Mouse (Mus musculus): Measurements from ENCODE around the gene Olfr575. TPM values are rescaled to one million over a fixed set of nuclear protein-coding genes. Genes with fewer than 3 reads are reported as not detected.

Olfr575 gene
- polyA plus RNA-seq (2015; fragmentation: Nextera tagmentation; extraction: Ambion mirVana) = not detected in 2 replicates

GRCm38 (mm10) chr7:102958593-102958992, at the start of gene Olfr575:
Gene Olfr575 (minus strand): TSS chr7:102958775.
- no peaks in the 10 kb centered on the region for H3K9me3 ChIP-seq
- WGBS = 60% methylated on average over 1 of the region's 1 CpGs
- no peak within 1 kb of the TSS for H3K4me3 ChIP-seq
- H3K4me2 ChIP-seq = no peak within 1 kb of the TSS
- H3K27me3 ChIP-seq = no peaks in the 10 kb centered on the region
- no peaks in the 10 kb centered on the region for H3K36me3 ChIP-seq
- no peak within 1 kb of the TSS for H3K9ac ChIP-seq
- no peaks in the 10 kb centered on the region for H3K4me1 ChIP-seq
- ATAC-seq (ENCODE audit: insufficient number of reproducible peaks, low FRiP score, low TSS enrichment, low read depth) = no peak
- H3K27ac ChIP-seq = no peak within 1 kb of the TSS

- Histone ChIP-seq H3K36me3 (no peaks in the 10 kb centered on the region), H3K27me3 (no peaks in the 10 kb centered on the region), H3K4me2 (no peak within 1 kb of the TSS), H3K4me3 (no peak within 1 kb of the TSS), H3K4me1 (no peaks in the 10 kb centered on the region), H3K9me3 (no peaks in the 10 kb centered on the region), H3K27ac (no peak within 1 kb of the TSS), H3K9ac (no peak within 1 kb of the TSS)
- no peak for ATAC-seq (ENCODE audit: insufficient number of reproducible peaks, low FRiP score, low TSS enrichment, low read depth)
- 64% methylated on average over 3 of the region's 3 CpGs for WGBS
Measured at GRCm38 (mm10) chr7:102989224-102989623, 30.6 kb upstream of the Olfr575 start, which contains the start of gene Olfr578. Gene Olfr578 (minus strand): TSS chr7:102989324.

GRCm38 (mm10) chr7:102975843-102976242, 17.3 kb upstream of the Olfr575 start, which contains the start of gene Olfr577:
Gene Olfr577 (minus strand): TSS chr7:102975943.
- Histone ChIP-seq H3K4me1 (no peaks in the 10 kb centered on the region), H3K27ac (no peak within 1 kb of the TSS), H3K4me3 (no peak within 1 kb of the TSS), H3K4me2 (no peak within 1 kb of the TSS), H3K36me3 (no peaks in the 10 kb centered on the region), H3K9ac (no peak within 1 kb of the TSS), H3K27me3 (no peaks in the 10 kb centered on the region), H3K9me3 (no peaks in the 10 kb centered on the region)
- no peak for ATAC-seq (ENCODE audit: insufficient number of reproducible peaks, low FRiP score, low TSS enrichment, low read depth)
- 77% methylated on average over 2 of the region's 2 CpGs for WGBS

GRCm38 (mm10) chr7:102974399-102974798, 15.8 kb upstream of the Olfr575 start:
- Histone ChIP-seq H3K27ac (no peak overlapping the region), H3K9me3 (no peaks in the 10 kb centered on the region), H3K4me2 (no peak overlapping the region), H3K4me1 (no peaks in the 10 kb centered on the region), H3K9ac (no peak overlapping the region), H3K4me3 (no peak overlapping the region), H3K36me3 (no peaks in the 10 kb centered on the region), H3K27me3 (no peaks in the 10 kb centered on the region)
- WGBS = 46% methylated on average over 1 of the region's 1 CpGs
- no peak for ATAC-seq (ENCODE audit: insufficient number of reproducible peaks, low FRiP score, low TSS enrichment, low read depth)

GRCm38 (mm10) chr7:102962360-102962759, 3.8 kb upstream of the Olfr575 start, which contains the start of gene Olfr576:
Gene Olfr576 (plus strand): TSS chr7:102962660.
- Histone ChIP-seq H3K9ac (no peak within 1 kb of the TSS), H3K4me3 (no peak within 1 kb of the TSS), H3K27me3 (no peaks in the 10 kb centered on the region), H3K4me1 (no peaks in the 10 kb centered on the region), H3K36me3 (no peaks in the 10 kb centered on the region), H3K27ac (no peak within 1 kb of the TSS), H3K4me2 (no peak within 1 kb of the TSS), H3K9me3 (no peaks in the 10 kb centered on the region)
- ATAC-seq (ENCODE audit: insufficient number of reproducible peaks, low FRiP score, low TSS enrichment, low read depth) = no peak
- 49% methylated on average over 2 of the region's 2 CpGs for whole genome bisulfite sequencing

- no peaks in the 10 kb centered on the region for H3K9me3 ChIP-seq
- no peaks in the 10 kb centered on the region for H3K36me3 ChIP-seq
- no peak overlapping the region for H3K4me2 ChIP-seq
- no peak overlapping the region for H3K27ac ChIP-seq
- H3K4me1 ChIP-seq = no peaks in the 10 kb centered on the region
- H3K9ac ChIP-seq = no peak overlapping the region
- no peak overlapping the region for H3K4me3 ChIP-seq
- ATAC-seq (ENCODE audit: insufficient number of reproducible peaks, low FRiP score, low TSS enrichment, low read depth) = no peak
- H3K27me3 ChIP-seq = no peaks in the 10 kb centered on the region
- WGBS = 73% methylated on average over 3 of the region's 3 CpGs
Measured at GRCm38 (mm10) chr7:102958137-102958536, 438 bp downstream of the Olfr575 start.

- Histone ChIP-seq H3K27ac (no peak overlapping the region), H3K9me3 (no peaks in the 10 kb centered on the region), H3K27me3 (no peaks in the 10 kb centered on the region), H3K4me3 (no peak overlapping the region), H3K4me1 (no peaks in the 10 kb centered on the region), H3K36me3 (no peaks in the 10 kb centered on the region), H3K9ac (no peak overlapping the region), H3K4me2 (no peak overlapping the region)
- no peak for ATAC-seq (ENCODE audit: insufficient number of reproducible peaks, low FRiP score, low TSS enrichment, low read depth)
- WGBS = 45% methylated on average over 1 of the region's 1 CpGs
Measured at GRCm38 (mm10) chr7:102950732-102951131, 7.8 kb downstream of the Olfr575 start.

- Histone ChIP-seq H3K9ac (no peak within 1 kb of the TSS), H3K4me3 (no peak within 1 kb of the TSS), H3K4me2 (no peak within 1 kb of the TSS), H3K36me3 (no peaks in the 10 kb centered on the region), H3K27ac (no peak within 1 kb of the TSS), H3K4me1 (no peaks in the 10 kb centered on the region), H3K9me3 (no peaks in the 10 kb centered on the region), H3K27me3 (no peaks in the 10 kb centered on the region)
- WGBS = 87% methylated on average over 1 of the region's 1 CpGs
- no peak for ATAC-seq (ENCODE audit: insufficient number of reproducible peaks, low FRiP score, low TSS enrichment, low read depth)
Measured at GRCm38 (mm10) chr7:102948167-102948566, 10.4 kb downstream of the Olfr575 start, which contains the start of gene Olfr574. Gene Olfr574 (plus strand): TSS chr7:102948467.

GRCm38 (mm10) chr7:102943417-102943816, 15.2 kb downstream of the Olfr575 start:
- Histone ChIP-seq H3K9ac (no peak overlapping the region), H3K4me2 (no peak overlapping the region), H3K9me3 (no peaks in the 10 kb centered on the region), H3K27ac (no peak overlapping the region), H3K4me3 (no peak overlapping the region), H3K36me3 (no peaks in the 10 kb centered on the region), H3K27me3 (no peaks in the 10 kb centered on the region), H3K4me1 (no peaks in the 10 kb centered on the region)
- ATAC-seq (ENCODE audit: insufficient number of reproducible peaks, low FRiP score, low TSS enrichment, low read depth) = no peak
- whole genome bisulfite sequencing = 76% methylated on average over 1 of the region's 1 CpGs

GRCm38 (mm10) chr7:102942475-102942874, 16.1 kb downstream of the Olfr575 start, which contains the start of gene Olfr573-ps1:
Gene Olfr573-ps1 (minus strand): TSS chr7:102942575.
- Histone ChIP-seq H3K4me1 (no peaks in the 10 kb centered on the region), H3K4me2 (no peak within 1 kb of the TSS), H3K27ac (no peak within 1 kb of the TSS), H3K4me3 (no peak within 1 kb of the TSS), H3K9me3 (no peaks in the 10 kb centered on the region), H3K9ac (no peak within 1 kb of the TSS), H3K36me3 (no peaks in the 10 kb centered on the region), H3K27me3 (no peaks in the 10 kb centered on the region)
- WGBS = 89% methylated on average over 2 of the region's 2 CpGs
- ATAC-seq (ENCODE audit: insufficient number of reproducible peaks, low FRiP score, low TSS enrichment, low read depth) = no peak

- ATAC-seq (ENCODE audit: insufficient number of reproducible peaks, low FRiP score, low TSS enrichment, low read depth) = no peak
- Histone ChIP-seq H3K4me1 (no peaks in the 10 kb centered on the region), H3K4me2 (no peak overlapping the region), H3K9me3 (no peaks in the 10 kb centered on the region), H3K36me3 (no peaks in the 10 kb centered on the region), H3K4me3 (no peak overlapping the region), H3K27me3 (no peaks in the 10 kb centered on the region), H3K27ac (no peak overlapping the region), H3K9ac (no peak overlapping the region)
- 66% methylated on average over 3 of the region's 3 CpGs for WGBS
Measured at GRCm38 (mm10) chr7:102927105-102927504, 31.5 kb downstream of the Olfr575 start.

- H3K4me3 ChIP-seq = no peak within 1 kb of the TSS
- H3K9ac ChIP-seq = no peak within 1 kb of the TSS
- ATAC-seq (ENCODE audit: insufficient number of reproducible peaks, low FRiP score, low TSS enrichment, low read depth) = no peak
- no peaks in the 10 kb centered on the region for H3K4me1 ChIP-seq
- H3K9me3 ChIP-seq = no peaks in the 10 kb centered on the region
- no peak within 1 kb of the TSS for H3K4me2 ChIP-seq
- H3K27ac ChIP-seq = no peak within 1 kb of the TSS
- H3K27me3 ChIP-seq = no peaks in the 10 kb centered on the region
- 51% methylated on average over 1 of the region's 1 CpGs for WGBS
- H3K36me3 ChIP-seq = no peaks in the 10 kb centered on the region
Measured at GRCm38 (mm10) chr7:102924109-102924508, 34.5 kb downstream of the Olfr575 start, which contains the start of gene Olfr572. Gene Olfr572 (plus strand): TSS chr7:102924409.

GRCm38 (mm10) chr7:102919632-102920031, 38.9 kb downstream of the Olfr575 start:
- no peak overlapping the region for H3K9ac ChIP-seq
- no peak for ATAC-seq (ENCODE audit: insufficient number of reproducible peaks, low FRiP score, low TSS enrichment, low read depth)
- no peaks in the 10 kb centered on the region for H3K4me1 ChIP-seq
- H3K27me3 ChIP-seq = no peaks in the 10 kb centered on the region
- WGBS = 25% methylated on average over 1 of the region's 1 CpGs
- H3K9me3 ChIP-seq = no peaks in the 10 kb centered on the region
- no peak overlapping the region for H3K4me2 ChIP-seq
- no peak overlapping the region for H3K27ac ChIP-seq
- H3K4me3 ChIP-seq = no peak overlapping the region
- no peaks in the 10 kb centered on the region for H3K36me3 ChIP-seq

Data from limb, embryonic 15.5 days (tissue).